Mouse (Mus musculus) megakaryocyte progenitor cell, adult 5-6 weeks (primary cell): Measurements from ENCODE around the gene Spin1. TPM values are rescaled to one million over a fixed set of nuclear protein-coding genes. Genes with fewer than 3 reads are reported as not detected.

Experiments used
- ATAC-seq: replicated peaks from 2 replicates; pipeline ENCODE4 v1.8.0; 2016; ENCODE audit warnings: mild to moderate bottlenecking, moderate TSS enrichment, inconsistent platforms; ENCODE audit not compliant: poor library complexity
- total RNA-seq, 2 experiments: library from RNA; stranded (forward) in 1 of 2; stranded (reverse) in 1 of 2; fragments of 157-497, 149-512 nt in 1 of 2; fragments of 200-1000 nt in 1 of 2; gene quantifications; 2 replicates each; pipeline versions ENCODE4 v1.2.3 to v1.2.4; 2015 to 2017

Spin1 gene
- total RNA-seq, 2 experiments from 2014 or later: 39.3 to 40.1 TPM

DNA sequence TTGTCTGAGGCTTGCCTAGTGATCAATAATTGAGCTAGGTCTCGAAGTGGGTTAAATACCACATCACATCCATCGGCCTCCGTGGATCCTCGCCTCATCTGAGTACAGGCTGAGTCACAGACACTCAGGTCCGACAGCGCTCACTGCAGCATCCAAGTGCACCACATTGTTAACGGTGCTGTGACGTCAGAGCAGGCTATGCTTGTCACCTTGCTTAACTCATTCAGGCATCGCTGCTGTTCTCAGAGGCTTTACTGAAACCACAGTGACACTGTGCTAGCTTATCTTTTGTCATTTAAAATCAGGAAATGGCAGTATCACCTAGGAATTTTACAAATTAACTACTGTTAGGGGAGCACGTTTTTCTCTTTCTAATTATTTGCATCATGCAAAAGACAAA lies 30.5 kb downstream of the Spin1 start:
- ATAC-seq: peak; percentile 34; the same call in 1 of the 2 replicates

- peak; percentile 84 for ATAC-seq
Observed at GRCm38 (mm10) chr13:51136315-51136714, 35.6 kb downstream of the Spin1 start.

DNA sequence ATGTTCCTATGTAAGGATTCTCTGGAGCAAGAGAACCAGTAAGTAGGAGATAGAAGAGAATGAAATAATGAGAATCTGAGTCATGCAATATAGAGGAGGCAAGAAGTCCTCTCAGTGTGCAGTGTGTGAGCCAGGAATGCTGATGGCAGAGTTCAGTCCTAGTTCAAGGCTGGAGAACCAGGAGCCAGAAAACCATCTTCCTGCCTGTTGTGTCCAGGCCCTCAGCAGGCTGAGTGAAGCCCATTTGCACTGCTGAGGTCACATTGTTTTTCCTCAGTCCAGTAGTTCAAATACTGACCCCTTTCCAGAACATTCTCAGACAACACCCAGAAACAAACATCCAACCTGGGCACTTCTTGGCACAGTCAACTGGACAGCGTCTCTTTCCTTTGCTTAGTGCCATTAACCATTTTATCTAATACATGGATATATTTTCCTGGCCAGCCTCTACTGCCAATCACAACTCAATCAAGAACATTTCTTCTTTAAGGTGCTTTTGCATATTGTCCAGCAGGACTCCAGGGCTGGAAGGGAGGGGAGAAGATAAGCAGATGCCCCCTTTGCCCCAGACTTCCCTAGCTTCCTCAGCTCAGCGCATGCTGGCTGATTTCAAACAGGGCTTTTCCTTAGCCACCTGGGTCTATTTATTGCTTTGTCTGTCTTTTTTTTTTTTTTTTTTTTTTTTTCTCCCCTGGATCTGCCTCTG lies 36.5 kb downstream of the Spin1 start:
- ATAC-seq: no peak

- ATAC-seq: peak; percentile 54
Observed at GRCm38 (mm10) chr13:51137702-51138031, 37.0 kb downstream of the Spin1 start.

DNA sequence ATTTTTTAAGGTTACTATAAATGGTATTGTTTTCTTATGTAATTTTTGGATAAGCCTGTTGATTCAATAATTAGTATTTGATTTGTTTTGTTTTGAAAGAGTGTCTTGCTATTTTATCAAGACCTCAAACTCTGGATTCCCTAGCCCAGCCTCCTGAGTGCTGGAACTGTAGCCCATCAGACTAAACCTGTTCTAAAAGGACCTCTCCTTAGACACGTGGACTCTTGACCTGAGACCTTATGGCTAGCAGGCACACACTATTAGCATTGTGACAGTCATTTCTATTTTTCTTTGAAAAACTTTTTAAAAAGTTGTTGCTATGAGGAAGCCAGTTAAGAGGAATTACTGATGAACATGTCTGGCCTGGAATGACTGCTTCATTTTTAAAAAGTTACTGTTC lies 46.4 kb downstream of the Spin1 start:
- no peak for ATAC-seq

DNA sequence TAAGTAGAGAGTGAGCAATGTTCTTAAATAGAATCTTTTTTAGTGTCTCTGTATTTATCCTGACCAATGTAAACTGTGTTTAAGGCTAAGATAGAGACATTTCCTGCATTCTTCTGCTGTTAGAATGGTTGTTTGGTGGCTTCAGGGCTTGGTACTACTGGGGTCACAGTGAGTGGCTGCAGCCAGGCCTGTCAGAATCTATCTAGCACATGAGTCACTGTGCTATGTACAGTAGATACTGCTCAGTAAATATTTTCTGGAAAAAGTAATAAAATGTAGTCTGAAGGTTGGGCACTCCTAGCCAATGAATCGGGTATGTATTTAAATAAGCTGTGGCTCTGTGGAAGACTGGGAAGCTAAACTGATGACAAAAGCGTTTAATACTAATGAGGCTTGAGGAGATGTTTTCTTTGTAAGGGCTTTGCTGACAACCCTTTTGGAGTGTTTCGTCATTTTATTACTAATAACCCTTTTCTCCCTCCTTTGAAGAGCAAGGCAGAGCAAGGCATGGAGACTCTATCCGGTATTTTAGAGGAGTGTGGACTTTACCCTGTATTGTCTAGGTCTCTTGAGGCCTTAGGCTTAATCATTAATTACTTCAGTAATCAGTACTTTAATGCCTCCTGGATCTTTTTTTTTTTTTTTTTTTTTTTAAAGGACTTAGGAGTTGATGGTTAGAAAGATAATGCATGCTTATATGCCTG lies 52.4 kb downstream of the Spin1 start:
- no peak for ATAC-seq

DNA sequence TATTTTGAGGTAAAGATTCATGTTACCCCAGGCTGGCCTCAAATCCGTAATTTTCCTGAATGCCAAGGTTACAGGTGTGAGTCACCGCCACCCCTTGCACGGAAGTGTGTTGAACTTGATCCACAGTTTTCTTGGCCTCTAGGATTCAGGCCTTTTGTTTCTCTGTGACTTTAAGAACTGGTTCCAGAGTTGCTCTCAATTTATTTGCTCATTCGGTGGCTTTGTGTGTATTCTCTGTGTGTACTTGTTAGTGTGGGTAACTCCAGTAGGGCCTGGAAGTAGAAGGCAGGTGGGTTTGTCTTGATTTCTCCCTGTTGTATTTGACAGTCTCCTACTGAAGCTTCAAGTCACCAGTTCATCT lies 53.0 kb downstream of the Spin1 start:
- ATAC-seq: no peak

GRCm38 (mm10) chr13:51155178-51156013 lies 54.7 kb downstream of the Spin1 start:
- ATAC-seq: no peak

- no peak for ATAC-seq
Observed at GRCm38 (mm10) chr13:51156014-51156386, 55.3 kb downstream of the Spin1 start.

DNA sequence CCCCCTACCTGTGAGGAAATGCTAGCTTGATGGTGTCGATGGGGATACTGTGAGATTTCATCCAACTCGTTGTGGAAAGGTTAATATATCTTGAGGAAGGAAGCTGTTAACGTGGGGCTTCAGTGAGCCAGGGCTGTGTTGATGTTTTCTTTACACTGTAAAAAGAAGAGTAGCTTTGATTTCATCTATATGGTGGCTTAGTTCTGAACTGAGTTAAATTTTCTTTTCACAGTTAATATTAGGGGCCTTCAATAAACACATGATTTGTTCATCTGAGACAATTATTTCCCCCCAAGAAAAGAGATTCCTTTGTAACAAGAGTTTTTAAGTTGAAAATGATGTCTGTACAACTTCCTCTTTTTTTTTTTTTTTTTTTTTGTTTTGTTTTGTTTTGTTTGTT lies 56.6 kb downstream of the Spin1 start:
- no peak for ATAC-seq

DNA sequence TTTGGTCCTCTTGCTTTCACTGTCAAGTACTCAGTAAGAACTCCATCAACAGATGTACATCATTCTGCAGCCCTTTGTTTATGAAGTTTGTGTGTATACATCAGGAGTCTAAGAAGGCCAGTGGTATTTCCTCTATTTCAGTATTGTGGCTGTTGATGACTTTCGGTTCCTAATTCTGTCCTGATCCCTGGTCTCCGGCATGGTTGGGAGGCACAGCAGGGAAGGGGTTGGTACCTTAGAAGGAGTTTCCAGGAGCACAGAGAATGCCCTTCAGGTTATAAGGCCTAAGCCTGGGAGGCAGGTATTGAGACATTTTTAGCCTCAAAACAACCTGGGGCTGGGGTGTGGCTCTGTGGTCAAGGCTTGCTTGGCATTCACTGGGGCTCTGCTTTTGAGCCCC lies 61.0 kb downstream of the Spin1 start:
- ATAC-seq: peak; percentile 75

DNA sequence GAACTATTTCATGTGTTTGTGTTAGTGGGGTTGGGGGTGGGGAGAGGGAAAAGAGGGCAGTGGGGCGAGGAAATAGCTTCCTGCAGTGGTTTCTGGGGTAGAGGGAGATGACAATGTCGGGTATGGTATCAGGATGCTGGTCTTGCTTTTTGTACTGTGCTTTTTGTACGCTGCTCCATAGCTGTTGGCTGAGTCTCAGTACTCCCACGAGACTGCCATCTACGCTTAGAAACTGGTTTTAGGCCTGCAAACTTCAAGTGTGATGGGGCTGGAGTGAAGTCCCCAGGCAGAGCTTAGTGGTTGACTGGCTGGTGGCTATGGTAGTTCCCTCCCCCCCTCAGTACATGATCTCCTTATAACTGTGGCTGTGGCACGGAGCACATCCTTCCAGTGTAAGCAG lies 61.6 kb downstream of the Spin1 start:
- no peak for ATAC-seq

DNA sequence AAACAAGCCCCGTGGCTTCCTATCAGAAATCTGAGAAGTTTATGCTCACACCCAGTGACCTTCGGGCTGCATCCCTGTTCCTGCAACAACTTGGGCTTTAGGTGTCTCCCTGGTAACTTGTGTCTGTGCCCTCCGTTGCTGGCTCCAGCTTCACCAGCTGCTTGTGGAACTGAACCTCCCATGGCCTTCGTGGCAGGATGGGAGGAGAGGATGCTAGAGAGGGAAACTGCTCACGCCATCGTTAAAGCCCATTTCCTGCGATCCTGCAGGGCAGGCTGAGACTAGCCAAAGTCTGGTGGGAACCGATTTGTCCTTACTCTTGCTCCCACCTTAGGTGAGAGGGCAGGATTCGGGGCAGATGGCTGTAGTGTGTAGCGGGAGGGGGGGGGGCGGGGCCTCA lies 66.0 kb downstream of the Spin1 start:
- no peak for ATAC-seq

DNA sequence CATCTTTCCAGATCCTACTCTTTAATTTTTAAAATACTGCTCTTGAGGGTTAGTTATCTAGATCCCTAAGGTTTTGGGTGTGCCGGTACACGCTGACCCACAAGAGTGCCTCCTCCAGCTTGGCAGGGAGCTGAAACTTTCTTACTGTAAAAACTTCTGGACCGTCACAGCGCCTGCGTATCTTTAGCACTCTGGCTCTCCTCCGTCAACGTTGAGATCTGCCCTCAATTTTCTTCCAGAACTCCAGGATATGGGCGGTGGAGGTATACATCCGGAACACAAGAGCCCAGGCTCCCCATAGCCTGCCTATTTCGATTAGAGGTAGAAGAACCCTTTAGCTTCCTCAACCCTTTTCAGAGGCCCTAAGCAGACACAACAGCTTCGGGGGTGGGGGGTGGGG lies 69.5 kb downstream of the Spin1 start:
- no peak for ATAC-seq

GRCm38 (mm10) chr13:51170691-51171680 lies 70.3 kb downstream of the Spin1 start, which contains the start of gene Nxnl2:
Nxnl2 (plus strand) TSS chr13:51171022.
- peak; percentile 80 for ATAC-seq

DNA sequence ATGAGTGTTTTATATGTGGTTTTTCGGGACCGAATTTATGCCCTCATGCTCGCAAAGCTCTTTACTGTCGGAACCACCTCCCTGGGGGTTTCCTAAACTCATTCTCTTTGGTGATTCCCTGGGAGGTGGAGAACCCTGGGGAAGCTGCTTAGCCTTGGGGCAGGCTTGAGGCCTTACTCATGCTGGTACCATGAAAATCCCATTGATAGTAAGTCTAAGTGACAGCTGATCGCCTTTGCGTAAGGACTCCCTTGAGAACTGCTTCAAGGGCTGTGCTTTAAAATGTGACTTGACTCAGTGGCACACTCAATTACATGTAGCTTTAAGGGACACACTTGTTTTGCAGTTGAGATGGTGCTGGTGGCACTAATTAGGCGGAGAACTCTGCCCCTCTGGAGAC lies 71.9 kb downstream of the Spin1 start:
- no peak for ATAC-seq

- ATAC-seq: no peak
Observed at GRCm38 (mm10) chr13:51178932-51179331, 78.3 kb downstream of the Spin1 start.

- no peak for ATAC-seq
Observed at GRCm38 (mm10) chr13:51179362-51179761, 78.7 kb downstream of the Spin1 start.

GRCm38 (mm10) chr13:51182236-51182635 lies 81.6 kb downstream of the Spin1 start:
- no peak for ATAC-seq

DNA sequence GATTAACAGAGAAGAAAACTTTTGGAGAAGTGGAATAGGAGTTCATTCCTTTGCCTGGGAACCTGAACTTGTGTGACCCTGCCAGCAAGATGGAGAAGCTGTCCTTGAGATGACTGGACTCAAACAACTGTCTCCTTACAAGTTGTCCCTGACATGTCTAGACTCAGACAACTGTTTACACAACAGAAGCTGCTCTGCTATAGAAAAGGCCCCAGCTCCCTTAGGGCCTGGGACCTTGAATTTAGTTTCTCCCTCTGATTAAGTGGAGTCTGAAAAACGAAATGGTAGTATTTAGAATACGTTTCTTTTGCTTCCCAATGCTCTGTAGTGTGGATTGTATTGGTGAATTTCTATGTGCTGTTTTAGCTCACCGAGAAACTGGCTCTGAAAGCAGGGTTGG lies 84.2 kb downstream of the Spin1 start:
- ATAC-seq: no peak

GRCm38 (mm10) chr13:51190336-51190735 lies 89.7 kb downstream of the Spin1 start:
- no peak for ATAC-seq
